Mouse (Mus musculus): Measurements from ENCODE around the gene Laptm5.

Laptm5 gene

GRCm38 (mm10) chr4:130913077-130913476 is at the start of gene Laptm5:
TSS of gene Laptm5 (plus strand) at chr4:130913125.
- no peak for DNase-seq (ENCODE audit: low spot score)

- no peak for DNase-seq (ENCODE audit: low spot score)
Measured at GRCm38 (mm10) chr4:130865460-130865859, 47.5 kb upstream of the Laptm5 start.

- DNase-seq (ENCODE audit: low spot score) = peak; percentile 81
Measured at GRCm38 (mm10) chr4:130865901-130866371, 47.0 kb upstream of the Laptm5 start.

GRCm38 (mm10) chr4:130867940-130868339 is 45.0 kb upstream of the Laptm5 start:
- no peak for DNase-seq (ENCODE audit: low spot score)

- DNase-seq (ENCODE audit: low spot score) = no peak
Measured at GRCm38 (mm10) chr4:130868803-130869202, 44.1 kb upstream of the Laptm5 start.

- no peak for DNase-seq (ENCODE audit: low spot score)
Measured at GRCm38 (mm10) chr4:130872414-130872813, 40.5 kb upstream of the Laptm5 start.

- no peak for DNase-seq (ENCODE audit: low spot score)
Measured at GRCm38 (mm10) chr4:130873440-130873839, 39.5 kb upstream of the Laptm5 start.

- no peak for DNase-seq (ENCODE audit: low spot score)
Measured at GRCm38 (mm10) chr4:130874601-130875000, 38.3 kb upstream of the Laptm5 start.

GRCm38 (mm10) chr4:130876016-130876726 is 36.8 kb upstream of the Laptm5 start:
- DNase-seq (ENCODE audit: low spot score) = no peak

GRCm38 (mm10) chr4:130878273-130879047 is 34.5 kb upstream of the Laptm5 start:
- peak; percentile 95 for DNase-seq (ENCODE audit: low spot score)

- peak; percentile 58 for DNase-seq (ENCODE audit: low spot score)
Measured at GRCm38 (mm10) chr4:130879048-130879384, 33.9 kb upstream of the Laptm5 start.

GRCm38 (mm10) chr4:130881336-130881735 is 31.6 kb upstream of the Laptm5 start:
- DNase-seq (ENCODE audit: low spot score) = no peak

- no peak for DNase-seq (ENCODE audit: low spot score)
Measured at GRCm38 (mm10) chr4:130882762-130883161, 30.2 kb upstream of the Laptm5 start.

- peak; percentile 80 for DNase-seq (ENCODE audit: low spot score)
Measured at GRCm38 (mm10) chr4:130883820-130884533, 28.9 kb upstream of the Laptm5 start.

GRCm38 (mm10) chr4:130887148-130887745 is 25.7 kb upstream of the Laptm5 start:
- peak; percentile 68 for DNase-seq (ENCODE audit: low spot score)

- DNase-seq (ENCODE audit: low spot score) = peak; percentile 61
Measured at GRCm38 (mm10) chr4:130889777-130890510, 23.0 kb upstream of the Laptm5 start.

GRCm38 (mm10) chr4:130890511-130890840 is 22.4 kb upstream of the Laptm5 start:
- no peak for DNase-seq (ENCODE audit: low spot score)

GRCm38 (mm10) chr4:130892001-130892587 is 20.8 kb upstream of the Laptm5 start:
- DNase-seq (ENCODE audit: low spot score) = peak; percentile 79

GRCm38 (mm10) chr4:130893688-130894087 is 19.2 kb upstream of the Laptm5 start:
- DNase-seq (ENCODE audit: low spot score) = peak; percentile 46

GRCm38 (mm10) chr4:130895701-130896100 is 17.2 kb upstream of the Laptm5 start:
- DNase-seq (ENCODE audit: low spot score) = no peak

- peak; percentile 62 for DNase-seq (ENCODE audit: low spot score)
Measured at GRCm38 (mm10) chr4:130896372-130896771, 16.6 kb upstream of the Laptm5 start.
